Mouse (Mus musculus): ENCODE results near the gene BC049715. TPM values are rescaled to one million over a fixed set of nuclear protein-coding genes. Genes with fewer than 3 reads are reported as not detected.
"Not testable (repeated sequence)": the region's sequence is repeated elsewhere in the genome, so short reads cannot be mapped to it uniquely, and the experiment has no call there.

BC049715 gene
- total and polyA plus RNA-seq, 3 experiments: 0.44 to 1.8 (median 0.61) TPM

GRCm38 (mm10) chr6:136792884-136793758, 34.3 kb upstream of the BC049715 start:
- Histone ChIP-seq H3K27ac (no peak overlapping the region), H3K36me3 (ENCODE audit: control insufficient read depth, insufficient read depth, low read length) (no peaks in the 10 kb centered on the region), H3K79me2 (replicated peaks; ENCODE audit: control insufficient read depth, insufficient read depth, low read length) (no peaks in the 10 kb centered on the region), H3K27me3 (ENCODE audit: control insufficient read depth, insufficient read depth, low read length) (no peaks in the 10 kb centered on the region), H3K9ac (ENCODE audit: low read depth, low read length) (no peak overlapping the region), H3K4me1 (ENCODE audit: control insufficient read depth, insufficient read depth, low read length) (peaks cover 3% of the 10 kb centered on the region), H3K4me3 (no peak overlapping the region)
- intact Hi-C loops (cut with DNase I): no loop called here
- TF ChIP-seq CTCF (IDR thresholded peaks at IDR 0.05) (no peak), EP300 (IDR thresholded peaks at IDR 0.05; ENCODE audit: insufficient read depth, low read depth, low read length) (no peak), POLR2A (IDR thresholded peaks at IDR 0.05; ENCODE audit: insufficient read depth, low read depth, low read length) (no peak)
- no peak for DNase-seq
- WGBS: 39% methylated on average over 16 of the region's 16 CpGs

GRCm38 (mm10) chr6:136793831-136794525, 33.4 kb upstream of the BC049715 start:
- Histone ChIP-seq H3K4me1 (ENCODE audit: control insufficient read depth, insufficient read depth, low read length) (peaks cover 3% of the 10 kb centered on the region), H3K36me3 (ENCODE audit: control insufficient read depth, insufficient read depth, low read length) (no peaks in the 10 kb centered on the region), H3K4me3 (peak overlapping the region; percentile 3; the same call in 1 of the 2 replicates), H3K27me3 (ENCODE audit: control insufficient read depth, insufficient read depth, low read length) (no peaks in the 10 kb centered on the region), H3K27ac (no peak overlapping the region), H3K9ac (ENCODE audit: low read depth, low read length) (no peak overlapping the region), H3K79me2 (replicated peaks; ENCODE audit: control insufficient read depth, insufficient read depth, low read length) (no peaks in the 10 kb centered on the region)
- 3% methylated on average over 23 of the region's 24 CpGs for WGBS
- no peak for DNase-seq
- TF ChIP-seq POLR2A (IDR thresholded peaks at IDR 0.05; ENCODE audit: insufficient read depth, low read depth, low read length) (no peak), EP300 (IDR thresholded peaks at IDR 0.05; ENCODE audit: insufficient read depth, low read depth, low read length) (no peak), CTCF (IDR thresholded peaks at IDR 0.05) (no peak)
- intact Hi-C loops (cut with DNase I): no loop called here

GRCm38 (mm10) chr6:136795110-136795509, 32.3 kb upstream of the BC049715 start:
- no peak overlapping the region for H3K27ac ChIP-seq
- no peaks in the 10 kb centered on the region for H3K79me2 ChIP-seq (replicated peaks; ENCODE audit: control insufficient read depth, insufficient read depth, low read length)
- intact Hi-C loops (cut with DNase I): no loop called here
- no peaks in the 10 kb centered on the region for H3K36me3 ChIP-seq (ENCODE audit: control insufficient read depth, insufficient read depth, low read length)
- H3K4me3 ChIP-seq: no peak overlapping the region
- no peak for DNase-seq
- no peak overlapping the region for H3K9ac ChIP-seq (ENCODE audit: low read depth, low read length)
- WGBS: 70% methylated on average over 1 of the region's 1 CpGs
- H3K4me1 ChIP-seq (ENCODE audit: control insufficient read depth, insufficient read depth, low read length): no peaks in the 10 kb centered on the region
- H3K27me3 ChIP-seq (ENCODE audit: control insufficient read depth, insufficient read depth, low read length): no peaks in the 10 kb centered on the region
- TF ChIP-seq EP300 (IDR thresholded peaks at IDR 0.05; ENCODE audit: insufficient read depth, low read depth, low read length) (no peak), CTCF (IDR thresholded peaks at IDR 0.05) (no peak), POLR2A (IDR thresholded peaks at IDR 0.05; ENCODE audit: insufficient read depth, low read depth, low read length) (no peak)

DNA sequence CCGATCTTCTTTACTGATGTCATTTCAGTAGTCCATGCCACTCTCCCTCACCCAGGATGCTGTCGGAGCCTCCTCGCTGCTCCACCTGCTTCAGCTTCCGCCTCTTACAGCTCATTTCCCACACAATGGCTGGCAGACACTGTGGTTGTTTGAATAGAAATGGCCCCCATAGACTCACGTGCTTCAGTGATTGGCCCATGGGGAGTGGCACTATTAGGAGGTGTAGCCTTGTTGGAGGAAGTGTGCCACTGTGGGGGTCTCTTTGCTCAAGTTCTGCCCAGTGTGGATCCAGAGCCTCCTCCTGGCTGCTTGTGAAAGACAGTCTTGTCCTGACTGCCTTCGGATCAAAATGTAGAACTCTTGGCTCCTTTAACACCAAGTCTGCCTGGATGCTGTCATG, 31.6 kb upstream of the BC049715 start:
- WGBS: 68% methylated on average over 6 of the region's 6 CpGs
- intact Hi-C loops (cut with DNase I): no loop called here
- DNase-seq: no peak
- Histone ChIP-seq H3K27ac (no peak overlapping the region), H3K27me3 (ENCODE audit: control insufficient read depth, insufficient read depth, low read length) (no peaks in the 10 kb centered on the region), H3K9ac (ENCODE audit: low read depth, low read length) (no peak overlapping the region), H3K79me2 (replicated peaks; ENCODE audit: control insufficient read depth, insufficient read depth, low read length) (no peaks in the 10 kb centered on the region), H3K36me3 (ENCODE audit: control insufficient read depth, insufficient read depth, low read length) (no peaks in the 10 kb centered on the region), H3K4me1 (ENCODE audit: control insufficient read depth, insufficient read depth, low read length) (no peaks in the 10 kb centered on the region), H3K4me3 (no peak overlapping the region)
- TF ChIP-seq EP300 (IDR thresholded peaks at IDR 0.05; ENCODE audit: insufficient read depth, low read depth, low read length) (no peak), CTCF (IDR thresholded peaks at IDR 0.05) (no peak), POLR2A (IDR thresholded peaks at IDR 0.05; ENCODE audit: insufficient read depth, low read depth, low read length) (no peak)

DNA sequence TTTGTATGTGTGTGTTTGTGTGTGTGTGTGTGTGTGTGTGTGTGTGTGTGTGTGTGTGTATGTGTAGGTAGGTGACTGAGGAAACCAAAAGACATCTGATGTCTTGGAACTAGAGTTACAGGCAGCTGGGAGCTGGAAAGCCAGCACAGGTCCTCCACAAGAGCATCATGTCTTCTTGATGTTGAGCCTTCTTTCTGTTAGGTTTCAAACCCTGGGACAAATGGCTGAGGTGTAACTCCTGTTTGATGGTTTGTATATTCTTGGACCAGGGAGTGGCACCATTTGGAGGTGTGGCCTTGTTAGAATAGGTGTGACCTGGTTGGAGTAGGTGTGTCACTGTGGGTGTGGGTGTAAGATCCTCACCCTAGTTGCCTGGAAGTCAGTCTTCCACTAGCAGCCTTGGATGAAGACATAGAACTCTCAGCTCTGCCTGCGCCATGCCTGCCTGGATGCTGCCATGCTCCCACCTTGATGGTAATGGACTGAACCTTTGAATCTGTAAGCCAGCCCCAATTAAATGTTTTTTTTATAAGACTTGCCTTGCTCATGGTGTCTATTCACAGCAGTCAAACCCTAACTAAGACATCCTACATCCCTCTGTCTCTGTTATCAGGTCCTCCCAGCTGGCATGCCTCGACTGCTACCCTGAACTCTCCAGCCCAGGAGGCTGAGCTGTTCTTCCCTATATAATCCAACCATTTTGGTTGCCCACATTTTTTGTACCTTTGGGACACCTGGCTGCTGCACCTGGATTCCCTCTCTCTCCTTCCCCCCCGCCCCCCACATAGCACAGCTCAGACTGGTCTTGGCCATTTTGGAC, 29.3 kb upstream of the BC049715 start:
- intact Hi-C loops (cut with DNase I); H3K9ac ChIP-seq (ENCODE audit: low read depth, low read length); H3K4me3 ChIP-seq; DNase-seq; H3K36me3 ChIP-seq (ENCODE audit: control insufficient read depth, insufficient read depth, low read length); H3K27me3 ChIP-seq (ENCODE audit: control insufficient read depth, insufficient read depth, low read length); H3K4me1 ChIP-seq (ENCODE audit: control insufficient read depth, insufficient read depth, low read length); H3K79me2 ChIP-seq (replicated peaks; ENCODE audit: control insufficient read depth, insufficient read depth, low read length); H3K27ac ChIP-seq: not testable (repeated sequence)
- WGBS: 75% methylated on average over 3 of the region's 3 CpGs
